Mouse (Mus musculus): ENCODE data around the gene Spocd1. TPM values are rescaled to one million over a fixed set of nuclear protein-coding genes. Genes with fewer than 3 reads are reported as not detected.

The Spocd1 gene
- polyA plus RNA-seq, 1 experiment from 2014 or later = 0.16 TPM

DNA sequence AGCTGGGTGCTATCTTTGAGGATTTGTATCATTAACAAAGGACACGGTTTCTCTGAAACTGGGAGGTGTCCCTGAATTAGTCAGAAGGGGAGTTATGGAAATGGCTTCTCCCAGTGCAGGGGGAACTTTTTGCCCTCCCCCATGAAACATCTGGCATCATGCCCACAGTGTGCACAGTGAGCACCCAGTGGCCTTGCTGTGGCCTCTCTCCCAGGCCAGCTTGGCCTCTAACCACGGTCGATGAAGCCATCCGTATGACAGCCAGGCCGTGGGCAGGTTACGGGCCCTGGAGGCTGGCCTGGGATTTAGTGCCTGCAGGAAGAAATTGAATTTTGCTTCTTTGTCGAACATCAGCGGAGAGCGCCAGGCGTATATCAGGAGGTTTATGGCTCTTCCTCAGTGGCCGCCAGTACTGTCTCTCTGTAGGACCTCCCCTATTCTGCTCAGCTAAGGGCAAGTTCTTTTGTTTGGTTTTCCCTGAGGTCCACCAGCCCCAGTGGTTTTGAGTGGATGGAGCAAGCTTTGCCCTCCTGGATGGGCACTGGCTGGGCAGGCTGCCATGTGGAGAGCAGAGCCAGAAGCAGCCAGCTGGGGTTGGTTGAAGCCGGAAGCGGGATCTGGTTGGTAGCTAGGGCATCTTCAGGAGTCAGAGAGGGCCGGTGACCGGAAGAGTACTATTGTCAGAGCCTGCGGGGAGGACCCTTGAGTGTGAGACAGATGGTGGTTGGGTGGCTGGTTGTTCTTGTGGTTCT lies 65.1 kb downstream of the Spocd1 start:
- H3K4me3 ChIP-seq = no peak overlapping the region
- peaks cover 39% of the 10 kb centered on the region for H3K4me1 ChIP-seq (replicated peaks)
- peak overlapping the region; percentile 52 for H3K27ac ChIP-seq (replicated peaks)
- ATAC-seq (ENCODE audit: low FRiP score, low read depth) = no peak
- H3K27me3 ChIP-seq = no peaks in the 10 kb centered on the region
- WGBS = 52% methylated on average over 16 of the region's 16 CpGs
- H3K9me3 ChIP-seq = no peaks in the 10 kb centered on the region
- H3K4me2 ChIP-seq = no peak overlapping the region
- H3K36me3 ChIP-seq = peaks cover 11% of the 10 kb centered on the region
- H3K9ac ChIP-seq = no peak overlapping the region

- H3K9me3 ChIP-seq = no peaks in the 10 kb centered on the region
- peaks cover 34% of the 10 kb centered on the region for H3K4me1 ChIP-seq (replicated peaks)
- H3K4me3 ChIP-seq = no peak overlapping the region
- H3K36me3 ChIP-seq = peaks cover 11% of the 10 kb centered on the region
- no peak for ATAC-seq (ENCODE audit: low FRiP score, low read depth)
- H3K4me2 ChIP-seq = no peak overlapping the region
- 81% methylated on average over 5 of the region's 5 CpGs for WGBS
- no peak overlapping the region for H3K9ac ChIP-seq
- no peaks in the 10 kb centered on the region for H3K27me3 ChIP-seq
- peak overlapping the region; percentile 52; the same call in 1 of the 2 replicates for H3K27ac ChIP-seq (replicated peaks)
Observed at GRCm38 (mm10) chr4:129994728-129995127, 65.7 kb downstream of the Spocd1 start.

DNA sequence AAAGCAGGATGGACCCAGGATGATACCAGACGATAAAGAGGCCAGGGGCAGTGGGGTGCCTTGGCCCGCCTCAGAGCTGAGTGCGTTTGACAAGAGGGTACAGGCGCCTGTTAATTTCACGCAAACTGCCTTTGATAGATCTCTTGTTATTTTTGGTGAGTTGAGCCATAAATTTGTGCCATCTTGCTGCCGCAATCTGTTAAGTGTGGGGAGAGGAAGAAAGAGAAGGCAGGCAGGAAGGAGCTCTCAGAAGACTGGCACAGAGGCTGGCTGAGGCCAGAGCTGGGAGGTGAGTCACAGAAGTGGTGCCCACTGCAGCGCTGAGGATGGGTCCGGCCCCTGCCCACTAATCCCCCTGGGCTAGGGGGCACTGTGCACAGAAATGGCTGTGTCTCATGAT lies 66.2 kb downstream of the Spocd1 start:
- WGBS = 80% methylated on average over 8 of the region's 8 CpGs
- no peak overlapping the region for H3K27ac ChIP-seq (replicated peaks)

DNA sequence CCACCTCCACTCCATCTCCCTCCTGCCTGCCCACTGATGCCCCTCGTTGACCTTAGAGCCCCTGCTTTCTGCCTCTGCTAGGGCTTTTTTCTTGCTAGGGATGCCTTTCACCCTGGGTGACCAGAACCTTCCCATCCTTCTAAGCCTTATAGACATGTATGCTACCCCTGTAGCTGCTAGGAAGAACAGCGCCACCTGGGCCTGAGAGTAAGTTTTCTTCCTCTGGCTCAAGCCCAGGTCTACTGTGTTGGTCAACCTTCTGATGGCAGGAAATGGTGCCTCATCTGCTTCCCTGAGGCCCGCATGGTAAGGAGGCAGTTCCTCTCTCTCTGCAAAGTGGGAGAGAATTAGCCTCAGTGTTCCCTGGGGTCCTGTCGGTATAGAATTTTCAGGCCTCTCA lies 67.0 kb downstream of the Spocd1 start:
- no peak for ATAC-seq (ENCODE audit: low FRiP score, low read depth)
- peaks cover 11% of the 10 kb centered on the region for H3K36me3 ChIP-seq
- H3K9ac ChIP-seq = no peak overlapping the region
- no peaks in the 10 kb centered on the region for H3K9me3 ChIP-seq
- H3K4me2 ChIP-seq = no peak overlapping the region
- H3K4me3 ChIP-seq = no peak overlapping the region
- H3K27ac ChIP-seq (replicated peaks) = no peak overlapping the region
- peaks cover 30% of the 10 kb centered on the region for H3K4me1 ChIP-seq (replicated peaks)
- H3K27me3 ChIP-seq = no peaks in the 10 kb centered on the region
- 74% methylated on average over 4 of the region's 4 CpGs for WGBS

More for the DNA sequence above, 66.2 kb downstream of the Spocd1 start:
- peaks cover 29% of the 10 kb centered on the region for H3K4me1 ChIP-seq (replicated peaks)
- H3K4me3 ChIP-seq = no peak overlapping the region
- no peak for ATAC-seq (ENCODE audit: low FRiP score, low read depth)
- no peaks in the 10 kb centered on the region for H3K27me3 ChIP-seq
- peaks cover 11% of the 10 kb centered on the region for H3K36me3 ChIP-seq
- H3K9ac ChIP-seq = no peak overlapping the region
- no peaks in the 10 kb centered on the region for H3K9me3 ChIP-seq
- H3K4me2 ChIP-seq = no peak overlapping the region

- ATAC-seq (ENCODE audit: low FRiP score, low read depth) = no peak
- H3K4me1 ChIP-seq (replicated peaks) = peaks cover 37% of the 10 kb centered on the region
- no peak overlapping the region for H3K27ac ChIP-seq (replicated peaks)
- no peak overlapping the region for H3K4me3 ChIP-seq
- H3K9me3 ChIP-seq = no peaks in the 10 kb centered on the region
- H3K4me2 ChIP-seq = no peak overlapping the region
- H3K9ac ChIP-seq = no peak overlapping the region
- H3K36me3 ChIP-seq = no peaks in the 10 kb centered on the region; the same call in 1 of the 2 replicates
- WGBS = 68% methylated on average over 11 of the region's 11 CpGs
- H3K27me3 ChIP-seq = no peaks in the 10 kb centered on the region
Observed at GRCm38 (mm10) chr4:129998124-129998523, 69.1 kb downstream of the Spocd1 start.

DNA sequence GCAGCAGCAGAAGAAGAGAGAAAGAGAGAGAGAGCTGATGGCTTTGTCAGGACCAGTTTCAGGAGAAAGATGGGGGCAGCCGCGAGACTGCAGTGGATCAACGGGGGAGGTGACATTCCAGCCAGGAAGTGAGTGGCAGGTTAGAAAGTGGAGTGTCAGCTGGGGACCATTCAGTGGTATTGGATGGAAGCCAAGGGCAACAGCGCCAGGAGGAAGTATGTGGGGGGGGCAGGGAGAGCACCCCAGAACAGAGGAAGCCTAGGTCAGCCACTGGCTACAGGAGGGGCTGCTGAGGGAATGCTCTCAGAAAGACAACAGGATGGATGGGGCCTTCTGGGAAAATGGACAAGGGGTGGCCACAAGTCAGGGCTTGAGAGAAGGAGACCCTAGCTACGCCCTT lies 72.7 kb downstream of the Spocd1 start:
- no peak overlapping the region for H3K4me3 ChIP-seq
- H3K36me3 ChIP-seq = no peaks in the 10 kb centered on the region; the same call in 1 of the 2 replicates
- WGBS = 27% methylated on average over 5 of the region's 5 CpGs
- no peak overlapping the region for H3K9ac ChIP-seq
- H3K27ac ChIP-seq (replicated peaks) = peak overlapping the region; percentile 45
- H3K4me1 ChIP-seq (replicated peaks) = peaks cover 24% of the 10 kb centered on the region
- no peaks in the 10 kb centered on the region for H3K9me3 ChIP-seq
- no peaks in the 10 kb centered on the region for H3K27me3 ChIP-seq
- ATAC-seq (ENCODE audit: low FRiP score, low read depth) = no peak
- no peak overlapping the region for H3K4me2 ChIP-seq

DNA sequence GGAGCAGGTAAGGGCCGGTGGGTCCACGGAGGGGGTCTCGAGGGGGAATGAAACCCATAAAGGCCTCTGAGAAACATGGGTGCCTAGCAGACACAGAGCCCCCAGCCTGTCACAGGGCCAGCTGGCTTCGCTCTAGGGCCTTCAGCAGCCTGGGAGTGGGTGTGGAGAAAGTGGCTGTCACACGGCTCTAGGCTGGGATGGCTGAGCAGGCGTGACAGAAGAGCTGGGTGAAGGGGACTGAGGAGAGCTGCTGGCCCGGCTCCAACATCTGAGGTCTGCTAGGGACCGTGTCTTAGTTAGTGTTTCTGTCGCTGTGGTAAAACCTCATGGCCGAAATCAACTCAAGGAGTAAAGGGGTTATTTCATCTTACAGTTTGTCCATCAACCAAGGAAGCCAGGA lies 73.1 kb downstream of the Spocd1 start:
- Histone ChIP-seq H3K9ac (no peak overlapping the region), H3K9me3 (no peaks in the 10 kb centered on the region), H3K36me3 (no peaks in the 10 kb centered on the region; the same call in 1 of the 2 replicates), H3K4me3 (no peak overlapping the region), H3K27ac (replicated peaks) (peak overlapping the region; percentile 45), H3K4me1 (replicated peaks) (peaks cover 25% of the 10 kb centered on the region), H3K4me2 (no peak overlapping the region), H3K27me3 (no peaks in the 10 kb centered on the region)
- 50% methylated on average over 10 of the region's 10 CpGs for WGBS
- ATAC-seq (ENCODE audit: low FRiP score, low read depth) = peak; percentile 63; the same call in 1 of the 2 replicates

DNA sequence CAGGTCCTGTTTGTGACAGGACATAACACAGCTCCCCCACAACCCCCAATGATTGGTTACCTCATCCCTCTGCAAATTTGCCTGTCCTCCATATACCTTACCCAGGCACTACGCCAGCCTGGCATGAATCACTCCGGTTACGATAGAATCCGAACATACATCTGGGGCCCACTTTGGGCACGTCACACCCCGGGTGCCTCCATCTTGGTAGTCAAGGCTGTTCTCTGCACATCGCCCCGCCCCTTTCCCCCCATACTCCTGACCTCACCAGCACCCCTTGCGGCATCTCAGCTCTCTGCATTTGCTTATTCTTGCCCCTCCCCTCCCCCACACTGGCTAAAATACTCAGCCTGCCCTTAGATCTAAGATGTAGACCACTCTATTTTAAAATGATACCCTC lies 76.5 kb downstream of the Spocd1 start:
- no peak for ATAC-seq (ENCODE audit: low FRiP score, low read depth)
- 54% methylated on average over 9 of the region's 9 CpGs for WGBS
- no peak overlapping the region for H3K4me2 ChIP-seq
- peaks cover 21% of the 10 kb centered on the region for H3K4me1 ChIP-seq (replicated peaks)
- no peaks in the 10 kb centered on the region for H3K27me3 ChIP-seq
- H3K9me3 ChIP-seq = no peaks in the 10 kb centered on the region
- H3K27ac ChIP-seq (replicated peaks) = no peak overlapping the region
- H3K9ac ChIP-seq = no peak overlapping the region
- no peak overlapping the region for H3K4me3 ChIP-seq
- H3K36me3 ChIP-seq = peaks cover 12% of the 10 kb centered on the region

GRCm38 (mm10) chr4:130006533-130006932 lies 77.5 kb downstream of the Spocd1 start:
- 31% methylated on average over 25 of the region's 25 CpGs for WGBS
- H3K9me3 ChIP-seq = no peaks in the 10 kb centered on the region
- H3K27ac ChIP-seq (replicated peaks) = no peak overlapping the region
- H3K4me1 ChIP-seq (replicated peaks) = peaks cover 12% of the 10 kb centered on the region
- peak overlapping the region; percentile 8; the same call in 1 of the 2 replicates for H3K4me3 ChIP-seq
- H3K9ac ChIP-seq = no peak overlapping the region
- H3K27me3 ChIP-seq = no peaks in the 10 kb centered on the region
- ATAC-seq (ENCODE audit: low FRiP score, low read depth) = no peak
- H3K36me3 ChIP-seq = peaks cover 20% of the 10 kb centered on the region
- peak overlapping the region; percentile 43 for H3K4me2 ChIP-seq

Other genes starting within 250 kb of the Spocd1 start
- gene Tmem39b, start 232.4 kb upstream of the Spocd1 start, polyA plus RNA-seq (2015; fragmentation: Nextera tagmentation; extraction: Ambion mirVana) = 14.8 TPM in 2 replicates
- 121 and 122 TPM in 2 replicates for gene Khdrbs1, start 186.9 kb upstream of the Spocd1 start, polyA plus RNA-seq (2015; fragmentation: Nextera tagmentation; extraction: Ambion mirVana)
- 228 and 238 TPM in 2 replicates for gene Ptp4a2, start 118.0 kb upstream of the Spocd1 start, polyA plus RNA-seq (2015; fragmentation: Nextera tagmentation; extraction: Ambion mirVana)
- gene Adgrb2, start 55.6 kb downstream of the Spocd1 start, polyA plus RNA-seq (2015; fragmentation: Nextera tagmentation; extraction: Ambion mirVana) = 16.4 and 17.4 TPM in 2 replicates
- 13.4 and 13.9 TPM in 2 replicates for gene Col16a1, start 118.6 kb downstream of the Spocd1 start, polyA plus RNA-seq (2015; fragmentation: Nextera tagmentation; extraction: Ambion mirVana)
- 67.5 and 69.1 TPM in 2 replicates for gene Pef1, start 173.3 kb downstream of the Spocd1 start, polyA plus RNA-seq (2015; fragmentation: Nextera tagmentation; extraction: Ambion mirVana)
- gene Hcrtr1, start 210.1 kb downstream of the Spocd1 start, polyA plus RNA-seq (2015; fragmentation: Nextera tagmentation; extraction: Ambion mirVana) = 3.4 and 5.1 TPM in 2 replicates
- gene Tinagl1, start 245.9 kb downstream of the Spocd1 start, polyA plus RNA-seq (2015; fragmentation: Nextera tagmentation; extraction: Ambion mirVana) = 8.2 TPM in 2 replicates

All from hindbrain, embryonic 15.5 days (tissue).